Mouse (Mus musculus) lung, adult 2 months (tissue): ENCODE results near the gene Rora. TPM values are rescaled to one million over a fixed set of nuclear protein-coding genes. Genes with fewer than 3 reads are reported as not detected.

Experiments
- DNase-seq: peaks from one replicate; pipeline ENCODE4 v3.0.0; 2022
- H3K4me1 ChIP-seq: fragments of 200-500 bp; 2 replicates; pipeline ENCODE4 v1.6.1; 2011; ENCODE audit warnings: low read length; ENCODE audit not compliant: control insufficient read depth, insufficient read depth
- H3K4me3 ChIP-seq: fragments of 200-500 bp; replicated peaks from 2 replicates; pipeline ENCODE3; 2011; ENCODE audit warnings: low read depth, mild to moderate bottlenecking, control low read depth, low read length; ENCODE audit errors: extremely low read depth
- CTCF ChIP-seq: fragments of 200-500 bp; IDR thresholded peaks from 2 replicates; pipeline ENCODE4 v1.5.1; 2011; ENCODE audit warnings: mild to moderate bottlenecking, low read length, control low read depth; ENCODE audit not compliant: insufficient read depth
- POLR2A ChIP-seq: fragments of 200-500 bp; IDR thresholded peaks from 2 replicates; pipeline ENCODE4 v1.6.1; 2011; ENCODE audit warnings: low read depth, mild to moderate bottlenecking, control low read depth, low read length, borderline replicate concordance; ENCODE audit errors: extremely low read depth
- WGBS: fragments of 180-500 bp; shearing (Covaris S2); methylation state at CpG from one replicate; pipeline ENCODE4 v1.1.7; 2018; 5-methylcytosine and 5-hydroxymethylcytosine counted together
- polyA plus RNA-seq: library from polyadenylated mRNA; depleted of rRNA; stranded (reverse); fragments of >200 nt; gene quantifications from 2 replicates; pipeline ENCODE4 v1.2.3, GENCODE M21; 2012

The Rora gene
- polyA plus RNA-seq, 1 experiment = 17.8 TPM

GRCm38 (mm10) chr9:69397760-69398452 is 744.3 kb downstream of the Rora start, which contains the start of gene Ice2:
Gene Ice2, plus strand, starts transcription at chr9:69397906.
- Histone ChIP-seq H3K4me3 (peak within 1 kb of the TSS; percentile 78), H3K4me1 (peaks cover 5% of the 10 kb centered on the region; the same call in 1 of the 2 replicates)
- peak; percentile 65 for DNase-seq
- TF ChIP-seq CTCF = no peak
- TF ChIP-seq POLR2A = 0 out of 2 replicates have a peak, but pooled peaks have one; percentile 2
- WGBS = under 1% methylated on average over 53 of the region's 53 CpGs

DNA sequence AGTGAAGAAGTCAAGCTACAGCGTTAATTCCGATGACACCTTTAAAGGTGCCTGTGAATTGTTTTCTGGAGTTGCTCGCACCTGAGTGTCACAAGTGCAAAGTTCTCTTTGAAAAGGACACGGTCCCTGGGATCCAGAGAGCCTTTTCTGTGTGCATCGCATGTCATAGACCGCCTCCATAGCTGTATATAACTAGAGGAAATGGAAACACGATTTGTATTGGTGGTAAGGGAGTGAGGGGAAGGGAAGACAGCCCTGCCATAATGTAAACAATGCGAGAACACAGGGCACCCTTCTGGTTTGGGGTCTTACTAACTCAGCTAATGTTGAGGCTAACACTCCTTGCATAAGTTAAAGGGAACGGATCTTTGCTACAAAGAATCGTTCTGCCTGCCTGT is 744.9 kb downstream of the Rora start:
- Histone ChIP-seq H3K4me1 (peaks cover 5% of the 10 kb centered on the region; the same call in 1 of the 2 replicates), H3K4me3 (peak overlapping the region; percentile 78)
- TF ChIP-seq CTCF = no peak
- no peak for TF ChIP-seq POLR2A
- DNase-seq = no peak
- WGBS = 6% methylated on average over 10 of the region's 10 CpGs

- no peak for TF ChIP-seq CTCF
- TF ChIP-seq POLR2A = no peak
- Histone ChIP-seq H3K4me3 (no peak overlapping the region), H3K4me1 (no peaks in the 10 kb centered on the region)
- DNase-seq = no peak
- 77% methylated on average over 6 of the region's 6 CpGs for WGBS
Observed at GRCm38 (mm10) chr9:69404671-69405070, 751.1 kb downstream of the Rora start.

GRCm38 (mm10) chr9:69419476-69419875 is 765.9 kb downstream of the Rora start:
- no peak for DNase-seq
- H3K4me3 ChIP-seq = no peak overlapping the region
- no peak for TF ChIP-seq CTCF
- TF ChIP-seq POLR2A = no peak
- 100% methylated on average over 1 of the region's 1 CpGs for WGBS
- no peaks in the 10 kb centered on the region for H3K4me1 ChIP-seq

GRCm38 (mm10) chr9:69430531-69430930 is 776.9 kb downstream of the Rora start:
- H3K4me1 ChIP-seq = peaks cover 5% of the 10 kb centered on the region; the same call in 1 of the 2 replicates
- no peak for DNase-seq
- TF ChIP-seq POLR2A = no peak
- no peak for TF ChIP-seq CTCF
- H3K4me3 ChIP-seq = no peak overlapping the region
- WGBS = 85% methylated on average over 3 of the region's 3 CpGs

DNA sequence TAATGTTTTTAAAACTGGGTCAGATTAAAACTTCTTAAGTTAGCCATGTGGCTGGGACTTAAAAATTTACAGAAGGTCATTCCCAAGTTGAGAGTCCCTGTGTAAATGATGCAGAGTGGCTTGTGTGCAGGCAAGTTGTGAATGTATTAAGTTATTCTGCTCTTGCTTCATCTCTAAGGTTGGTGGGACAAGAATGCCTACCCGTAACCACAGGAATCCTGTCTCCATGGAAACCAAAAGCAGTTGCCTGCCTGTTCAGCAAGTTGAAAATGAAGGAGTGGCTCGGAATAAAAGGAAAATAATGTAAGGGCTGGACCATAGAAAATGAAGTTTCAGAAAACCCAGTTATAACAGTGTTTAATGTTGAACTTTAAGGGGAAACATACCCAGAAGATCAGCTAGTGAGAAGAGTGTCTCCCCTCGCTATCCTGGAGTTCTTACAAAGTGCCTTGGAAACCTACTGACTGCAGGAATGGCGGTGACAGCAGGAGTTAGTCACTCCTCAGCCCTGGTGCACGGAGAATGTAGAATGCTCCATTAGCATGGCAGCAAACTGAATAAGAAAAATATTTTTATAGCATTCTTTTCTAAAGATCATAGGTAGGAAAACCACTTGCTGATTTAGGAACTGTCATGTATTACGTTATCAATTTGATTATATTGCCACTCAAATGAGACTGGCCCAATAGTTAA is 778.4 kb downstream of the Rora start:
- Histone ChIP-seq H3K4me3 (no peak overlapping the region), H3K4me1 (peaks cover 5% of the 10 kb centered on the region; the same call in 1 of the 2 replicates)
- WGBS = 59% methylated on average over 6 of the region's 6 CpGs
- no peak for DNase-seq
- TF ChIP-seq CTCF (no peak), POLR2A (no peak)

- TF ChIP-seq CTCF (no peak), POLR2A (no peak)
- no peak overlapping the region for H3K4me3 ChIP-seq
- H3K4me1 ChIP-seq = peaks cover 3% of the 10 kb centered on the region; the same call in 1 of the 2 replicates
- WGBS = 82% methylated on average over 10 of the region's 10 CpGs
- no peak for DNase-seq
Observed at GRCm38 (mm10) chr9:69435194-69435593, 781.6 kb downstream of the Rora start.

GRCm38 (mm10) chr9:69435662-69436061 is 782.1 kb downstream of the Rora start:
- TF ChIP-seq POLR2A (no peak), CTCF (no peak)
- Histone ChIP-seq H3K4me1 (peaks cover 3% of the 10 kb centered on the region; the same call in 1 of the 2 replicates), H3K4me3 (no peak overlapping the region)
- no peak for DNase-seq
